Mouse (Mus musculus): ENCODE measurements around the gene Rfx4.

DNA sequence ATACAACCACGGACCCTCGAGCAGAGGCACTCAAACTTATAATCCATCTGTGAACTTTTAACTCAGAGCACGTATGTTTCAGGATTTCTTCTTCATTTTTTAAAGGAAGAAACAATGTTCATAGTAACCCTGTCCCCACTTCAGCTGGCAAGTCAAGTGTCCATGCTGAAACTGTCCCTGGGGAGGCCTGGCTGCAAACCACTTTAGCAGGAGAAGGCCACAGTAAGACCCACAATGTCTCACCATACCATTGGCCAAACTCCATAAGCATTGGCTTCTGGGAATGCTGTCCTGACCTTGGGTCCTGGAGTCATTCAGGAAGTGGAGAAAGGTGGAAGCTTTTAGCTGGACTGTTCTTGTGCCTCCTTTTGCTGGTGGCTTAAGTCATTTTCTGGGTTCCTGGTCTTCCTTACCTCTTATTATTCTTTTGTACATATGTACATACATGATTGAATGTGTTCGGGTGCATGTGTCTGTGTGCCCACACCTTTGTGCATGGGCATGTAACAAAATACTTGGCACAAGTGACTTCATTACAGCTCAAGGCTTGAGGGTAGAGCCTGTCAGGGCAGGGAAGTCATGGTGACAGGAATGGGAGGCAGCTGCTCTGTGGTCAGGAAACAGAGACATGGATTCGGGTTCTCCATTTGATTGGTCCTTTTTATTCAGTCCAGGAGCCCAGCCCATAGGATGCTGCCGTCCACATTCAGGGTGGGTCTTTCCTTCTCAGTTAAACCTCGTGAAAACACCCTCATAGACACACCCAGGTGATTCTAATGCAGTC, 61.4 kb downstream of the Rfx4 start:
- TF ChIP-seq MAX (IDR thresholded peaks at IDR 0.05), result no peak
- no peak for TF ChIP-seq CTCF (IDR thresholded peaks at IDR 0.05; ENCODE audit: control insufficient read depth, insufficient read depth, insufficient read length)
- TF ChIP-seq FOSL1 (IDR thresholded peaks at IDR 0.05; ENCODE audit: insufficient read depth, low read length, poor library complexity, severe bottlenecking), result no peak
- no peak for TF ChIP-seq CEBPB (IDR thresholded peaks at IDR 0.05; ENCODE audit: low read depth)

Data from C2C12 (cell line).